In genomic region chr3:89219546-89219945, GRCm38 (mm10) we compare ENCODE assay signal across 18 mouse cellular contexts. TPM values are rescaled to one million over a fixed set of nuclear protein-coding genes. Genes with fewer than 3 reads are reported as not detected.
DNase-seq lines count a peak whose midpoint lies in the region; ATAC-seq and TF ChIP-seq lines count a peak whose summit lies in the region.
"Had no signal": no experiment of that assay in that cellular context is flagged by ENCODE, and none has a peak within 500 bp of the region (broad histone marks: within the 10 kb centered on the region; RNA-seq: fewer than 3 reads in every experiment).

No protein-coding gene starts in this region.

- H3K4me1 ChIP-seq in forebrain, embryonic 11.5 days (replicated peaks; ENCODE audit: control insufficient read depth, insufficient read depth, low read length): peaks cover 33% of the 10 kb centered on the region
- no peaks in the 10 kb centered on the region for H3K4me1 ChIP-seq in forebrain, postnatal 0 days (ENCODE audit: insufficient read depth)
- peaks cover 7% of the 10 kb centered on the region for H3K4me1 ChIP-seq in limb, embryonic 11.5 days (ENCODE audit: control insufficient read depth, insufficient read depth, low read length)
- peaks cover 35% of the 10 kb centered on the region for H3K4me1 ChIP-seq in limb, embryonic 10.5 days
- peaks cover 12% of the 10 kb centered on the region for H3K4me1 ChIP-seq in stomach, embryonic 16.5 days (ENCODE audit: control insufficient read depth, insufficient read depth, low read length)
- H3K4me1 ChIP-seq in stomach, postnatal 0 days (replicated peaks; ENCODE audit: control insufficient read depth, insufficient read depth): no peaks in the 10 kb centered on the region; the same call in 1 of the 2 replicates

- H3K36me3 ChIP-seq in forebrain, embryonic 11.5 days (ENCODE audit: control insufficient read depth, insufficient read depth, low read length): peaks cover 3% of the 10 kb centered on the region; the same call in 1 of the 2 replicates
- peaks cover 23% of the 10 kb centered on the region for H3K36me3 ChIP-seq in forebrain, postnatal 0 days (ENCODE audit: insufficient read depth)
- no peaks in the 10 kb centered on the region; the same call in 1 of the 2 replicates for H3K36me3 ChIP-seq in limb, embryonic 11.5 days (ENCODE audit: control insufficient read depth, insufficient read depth, low read length)
- H3K36me3 ChIP-seq in limb, embryonic 10.5 days: peaks cover 34% of the 10 kb centered on the region
- H3K36me3 ChIP-seq in stomach, embryonic 16.5 days (ENCODE audit: control insufficient read depth, insufficient read depth, low read length): no peaks in the 10 kb centered on the region
- H3K36me3 ChIP-seq in stomach, postnatal 0 days (ENCODE audit: control insufficient read depth, insufficient read depth, low read length): peaks cover 3% of the 10 kb centered on the region; the same call in 1 of the 2 replicates
- H3K36me3 ChIP-seq: intestine, embryonic 15.5 days had no signal

- no peak for DNase-seq in forebrain, embryonic 11.5 days (ENCODE audit: low spot score)
- DNase-seq in forebrain, postnatal 0 days: no peak
- no peak for DNase-seq in limb, embryonic 11.5 days (ENCODE audit: low spot score)
- DNase-seq in limb, embryonic 10.5 days (ENCODE audit: low spot score): no peak
- no peak for DNase-seq in stomach, postnatal 0 days (ENCODE audit: low spot score)
- no peak for DNase-seq in frontal cortex, postnatal 14 days (ENCODE audit: low spot score in 2 of 2)
- no peak for DNase-seq in testis, postnatal 14 days (ENCODE audit: low spot score)
- DNase-seq: adrenal gland, postnatal 14 days; B cell, adult 2 months; cerebellum, postnatal 36 days; gastrocnemius, postnatal 10 days; spleen, adult 18-20 months; thymus, adult 18-20 months had no signal

- H3K4me2 ChIP-seq in forebrain, embryonic 11.5 days (ENCODE audit: low read depth, low read length, severe bottlenecking): no peak overlapping the region
- H3K4me2 ChIP-seq in forebrain, postnatal 0 days (ENCODE audit: low read depth): no peak overlapping the region
- H3K4me2 ChIP-seq in limb, embryonic 11.5 days (ENCODE audit: low read depth, severe bottlenecking): no peak overlapping the region
- no peak overlapping the region for H3K4me2 ChIP-seq in stomach, embryonic 16.5 days (ENCODE audit: low read depth, low read length)
- no peak overlapping the region for H3K4me2 ChIP-seq in stomach, postnatal 0 days (replicated peaks; ENCODE audit: low read depth)
- H3K4me2 ChIP-seq: intestine, embryonic 15.5 days had no signal

- H3K27me3 ChIP-seq in forebrain, embryonic 11.5 days (ENCODE audit: control insufficient read depth, insufficient read depth, low read length): no peaks in the 10 kb centered on the region
- no peaks in the 10 kb centered on the region for H3K27me3 ChIP-seq in forebrain, postnatal 0 days (ENCODE audit: insufficient read depth, low read length)
- no peaks in the 10 kb centered on the region for H3K27me3 ChIP-seq in limb, embryonic 11.5 days (ENCODE audit: control insufficient read depth, insufficient read depth, low read length)
- H3K27me3 ChIP-seq in limb, embryonic 10.5 days (ENCODE audit: low read depth, poor library complexity, severe bottlenecking): peaks cover 1% of the 10 kb centered on the region; the same call in 1 of the 2 replicates
- H3K27me3 ChIP-seq in stomach, embryonic 16.5 days (ENCODE audit: control insufficient read depth, insufficient read depth, low read length): no peaks in the 10 kb centered on the region
- no peaks in the 10 kb centered on the region for H3K27me3 ChIP-seq in stomach, postnatal 0 days (ENCODE audit: control insufficient read depth, insufficient read depth, low read length)
- H3K27me3 ChIP-seq: intestine, embryonic 15.5 days had no signal

- no peaks in the 10 kb centered on the region for H3K9me3 ChIP-seq in forebrain, embryonic 11.5 days (ENCODE audit: control insufficient read depth, low read length)
- H3K9me3 ChIP-seq in forebrain, postnatal 0 days (ENCODE audit: low read length): no peaks in the 10 kb centered on the region
- no peaks in the 10 kb centered on the region for H3K9me3 ChIP-seq in limb, embryonic 11.5 days (ENCODE audit: control insufficient read depth, low read length)
- no peaks in the 10 kb centered on the region for H3K9me3 ChIP-seq in limb, embryonic 10.5 days (replicated peaks)
- H3K9me3 ChIP-seq in stomach, embryonic 16.5 days (replicated peaks; ENCODE audit: control insufficient read depth, low read length): no peaks in the 10 kb centered on the region
- no peaks in the 10 kb centered on the region for H3K9me3 ChIP-seq in stomach, postnatal 0 days (ENCODE audit: control insufficient read depth, low read length)
- H3K9me3 ChIP-seq: intestine, embryonic 15.5 days; megakaryocyte, embryonic 14.5 days had no signal

- TF ChIP-seq EP300 in stomach, postnatal 0 days (optimal IDR thresholded peaks at IDR 0.05): no peak

- peak overlapping the region; percentile 21 for H3K9ac ChIP-seq in forebrain, embryonic 11.5 days (ENCODE audit: low read length)
- no peak overlapping the region for H3K9ac ChIP-seq in forebrain, postnatal 0 days
- 0 out of 2 replicates have a peak overlapping the region, but pooled peaks have one; percentile 22 for H3K9ac ChIP-seq in limb, embryonic 11.5 days (ENCODE audit: low read length)
- peak overlapping the region; percentile 27; the same call in 1 of the 2 replicates for H3K9ac ChIP-seq in stomach, embryonic 16.5 days (ENCODE audit: low read length)
- H3K9ac ChIP-seq in stomach, postnatal 0 days (ENCODE audit: low read length): no peak overlapping the region
- H3K9ac ChIP-seq: intestine, embryonic 15.5 days; liver, embryonic 14.5 days had no signal

- no peak for TF ChIP-seq CTCF in forebrain, postnatal 0 days (IDR thresholded peaks at IDR 0.05; ENCODE audit: low read depth)
- TF ChIP-seq CTCF in stomach, postnatal 0 days (IDR thresholded peaks at IDR 0.05; ENCODE audit: low read depth): no peak

- WGBS in forebrain, embryonic 11.5 days: 46% methylated on average over 8 of the region's 8 CpGs
- WGBS in forebrain, postnatal 0 days: 50% methylated on average over 8 of the region's 8 CpGs
- WGBS in limb, embryonic 11.5 days: 37% methylated on average over 8 of the region's 8 CpGs
- 42% methylated on average over 8 of the region's 8 CpGs for WGBS in limb, embryonic 10.5 days
- WGBS in stomach, embryonic 16.5 days: 37% methylated on average over 8 of the region's 8 CpGs
- 39% methylated on average over 8 of the region's 8 CpGs for WGBS in stomach, postnatal 0 days

- H3K27ac ChIP-seq in forebrain, embryonic 11.5 days (ENCODE audit: low read depth, low read length): peak overlapping the region; percentile 37; the same call in 1 of the 2 replicates
- no peak overlapping the region; the same call in 1 of the 2 replicates for H3K27ac ChIP-seq in forebrain, postnatal 0 days (ENCODE audit: low read depth, low read length)
- no peak overlapping the region for H3K27ac ChIP-seq in limb, embryonic 11.5 days (replicated peaks; ENCODE audit: low read depth, low read length)
- no peak overlapping the region for H3K27ac ChIP-seq in limb, embryonic 10.5 days
- no peak overlapping the region for H3K27ac ChIP-seq in stomach, embryonic 16.5 days (ENCODE audit: low read length)
- H3K27ac ChIP-seq in stomach, postnatal 0 days (replicated peaks): no peak overlapping the region
- H3K27ac ChIP-seq: intestine, embryonic 15.5 days; liver, embryonic 14.5 days had no signal

- no peak overlapping the region for H3K4me3 ChIP-seq in forebrain, embryonic 11.5 days (ENCODE audit: low read depth, low read length)
- no peak overlapping the region for H3K4me3 ChIP-seq in forebrain, postnatal 0 days (ENCODE audit: low read depth, low read length)
- no peak overlapping the region for H3K4me3 ChIP-seq in limb, embryonic 11.5 days (ENCODE audit: low read depth, low read length)
- H3K4me3 ChIP-seq in limb, embryonic 10.5 days: no peak overlapping the region
- no peak overlapping the region for H3K4me3 ChIP-seq in stomach, embryonic 16.5 days (replicated peaks; ENCODE audit: low read length)
- no peak overlapping the region for H3K4me3 ChIP-seq in stomach, postnatal 0 days (ENCODE audit: low read depth, low read length)
- H3K4me3 ChIP-seq: erythroblast, embryonic 14.5 days; intestine, embryonic 15.5 days; megakaryocyte, embryonic 14.5 days had no signal

- ATAC-seq in forebrain, embryonic 11.5 days (replicated peaks; ENCODE audit: low FRiP score): no peak
- no peak for ATAC-seq in forebrain, postnatal 0 days
- no peak for ATAC-seq in limb, embryonic 11.5 days (ENCODE audit: insufficient number of reproducible peaks, low FRiP score, low TSS enrichment, low read depth)
- ATAC-seq in stomach, embryonic 16.5 days (ENCODE audit: insufficient read depth, low FRiP score): no peak
- no peak for ATAC-seq in stomach, postnatal 0 days (ENCODE audit: low FRiP score, low TSS enrichment)
- ATAC-seq: intestine, embryonic 15.5 days had no signal

RNA-seq across cellular contexts. Expression of gene Thbs3, which starts 4.6 kb away (rescaled TPM):
- polyA plus RNA-seq in forebrain, embryonic 11.5 days (2014; fragmentation: Nextera tagmentation; extraction: Ambion mirVana): 63.3 and 69.9 TPM in 2 replicates
- total RNA-seq in forebrain, postnatal 0 days (2014; rRNA removed): 53.6 and 74.1 TPM in 2 replicates
- 31.1 and 42.8 TPM in 2 replicates for polyA plus RNA-seq in forebrain, postnatal 0 days (2015; fragmentation: Nextera tagmentation; extraction: Ambion mirVana)
- 21.0 and 21.6 TPM in 2 replicates for polyA plus RNA-seq in limb, embryonic 11.5 days (2014; fragmentation: Nextera tagmentation; extraction: Ambion mirVana)
- 12.2 and 26.8 TPM in 2 replicates for polyA plus RNA-seq in limb, embryonic 10.5 days (2016; fragmentation: Nextera tagmentation; extraction: Ambion mirVana)
- polyA plus RNA-seq in stomach, embryonic 16.5 days (2015; fragmentation: Nextera tagmentation; extraction: Ambion mirVana): 38.8 and 45.2 TPM in 2 replicates
- 25.5 and 31.1 TPM in 2 replicates for polyA plus RNA-seq in stomach, postnatal 0 days (2015; fragmentation: Nextera tagmentation; extraction: Ambion mirVana)

RNA-seq across cellular contexts. Expression of gene Mtx1, which starts 7.3 kb away (rescaled TPM):
- 194 and 213 TPM in 2 replicates for polyA plus RNA-seq in forebrain, embryonic 11.5 days (2014; fragmentation: Nextera tagmentation; extraction: Ambion mirVana)
- total RNA-seq in forebrain, postnatal 0 days (2014; rRNA removed): 142 and 167 TPM in 2 replicates
- polyA plus RNA-seq in forebrain, postnatal 0 days (2015; fragmentation: Nextera tagmentation; extraction: Ambion mirVana): 199 and 212 TPM in 2 replicates
- polyA plus RNA-seq in limb, embryonic 11.5 days (2014; fragmentation: Nextera tagmentation; extraction: Ambion mirVana): 213 and 231 TPM in 2 replicates
- polyA plus RNA-seq in limb, embryonic 10.5 days (2016; fragmentation: Nextera tagmentation; extraction: Ambion mirVana): 250 and 265 TPM in 2 replicates
- 172 and 177 TPM in 2 replicates for polyA plus RNA-seq in stomach, embryonic 16.5 days (2015; fragmentation: Nextera tagmentation; extraction: Ambion mirVana)
- 129 and 133 TPM in 2 replicates for polyA plus RNA-seq in stomach, postnatal 0 days (2015; fragmentation: Nextera tagmentation; extraction: Ambion mirVana)

RNA-seq across cellular contexts. Expression of gene Muc1, which starts 9.3 kb away (rescaled TPM):
- 2.0 and 3.4 TPM in 2 replicates for polyA plus RNA-seq in forebrain, embryonic 11.5 days (2014; fragmentation: Nextera tagmentation; extraction: Ambion mirVana)
- total RNA-seq in forebrain, postnatal 0 days (2014; rRNA removed): 1.3 and 1.6 TPM in 2 replicates
- polyA plus RNA-seq in forebrain, postnatal 0 days (2015; fragmentation: Nextera tagmentation; extraction: Ambion mirVana): 0.27 and 0.35 TPM in 2 replicates
- polyA plus RNA-seq in limb, embryonic 11.5 days (2014; fragmentation: Nextera tagmentation; extraction: Ambion mirVana): 0.68 TPM in 1 of 2 replicates, not detected in the other
- polyA plus RNA-seq in limb, embryonic 10.5 days (2016; fragmentation: Nextera tagmentation; extraction: Ambion mirVana): 0.24 and 0.74 TPM in 2 replicates
- 112 and 164 TPM in 2 replicates for polyA plus RNA-seq in stomach, embryonic 16.5 days (2015; fragmentation: Nextera tagmentation; extraction: Ambion mirVana)
- 212 and 255 TPM in 2 replicates for polyA plus RNA-seq in stomach, postnatal 0 days (2015; fragmentation: Nextera tagmentation; extraction: Ambion mirVana)
- polyA plus RNA-seq: erythroblast, embryonic 14.5 days had no signal

RNA-seq across cellular contexts. Expression of gene Gba, which starts 16.8 kb away (rescaled TPM):
- polyA plus RNA-seq in forebrain, embryonic 11.5 days (2014; fragmentation: Nextera tagmentation; extraction: Ambion mirVana): 32.4 and 37.7 TPM in 2 replicates
- 46.9 and 51.1 TPM in 2 replicates for total RNA-seq in forebrain, postnatal 0 days (2014; rRNA removed)
- polyA plus RNA-seq in forebrain, postnatal 0 days (2015; fragmentation: Nextera tagmentation; extraction: Ambion mirVana): 40.4 and 41.7 TPM in 2 replicates
- polyA plus RNA-seq in limb, embryonic 11.5 days (2014; fragmentation: Nextera tagmentation; extraction: Ambion mirVana): 30.7 and 33.1 TPM in 2 replicates
- 34.8 and 34.9 TPM in 2 replicates for polyA plus RNA-seq in limb, embryonic 10.5 days (2016; fragmentation: Nextera tagmentation; extraction: Ambion mirVana)
- polyA plus RNA-seq in stomach, embryonic 16.5 days (2015; fragmentation: Nextera tagmentation; extraction: Ambion mirVana): 55.4 and 63.9 TPM in 2 replicates
- polyA plus RNA-seq in stomach, postnatal 0 days (2015; fragmentation: Nextera tagmentation; extraction: Ambion mirVana): 98.5 and 112 TPM in 2 replicates

RNA-seq across cellular contexts. Expression of gene Krtcap2, which starts 26.2 kb away (rescaled TPM):
- 237 and 252 TPM in 2 replicates for polyA plus RNA-seq in forebrain, embryonic 11.5 days (2014; fragmentation: Nextera tagmentation; extraction: Ambion mirVana)
- total RNA-seq in forebrain, postnatal 0 days (2014; rRNA removed): 67.0 and 68.1 TPM in 2 replicates
- polyA plus RNA-seq in forebrain, postnatal 0 days (2015; fragmentation: Nextera tagmentation; extraction: Ambion mirVana): 221 and 244 TPM in 2 replicates
- polyA plus RNA-seq in limb, embryonic 11.5 days (2014; fragmentation: Nextera tagmentation; extraction: Ambion mirVana): 272 and 295 TPM in 2 replicates
- polyA plus RNA-seq in limb, embryonic 10.5 days (2016; fragmentation: Nextera tagmentation; extraction: Ambion mirVana): 272 and 282 TPM in 2 replicates
- 318 and 325 TPM in 2 replicates for polyA plus RNA-seq in stomach, embryonic 16.5 days (2015; fragmentation: Nextera tagmentation; extraction: Ambion mirVana)
- 266 and 314 TPM in 2 replicates for polyA plus RNA-seq in stomach, postnatal 0 days (2015; fragmentation: Nextera tagmentation; extraction: Ambion mirVana)

Comparison
In these comparisons a context has a peak if more than half of its experiments do, and no peak if none do; other contexts are left out.
1. H3K9ac ChIP-seq: peak in forebrain, embryonic 11.5 days (single experiment), limb, embryonic 11.5 days (single experiment) and stomach, embryonic 16.5 days (single experiment); none in forebrain, postnatal 0 days (single experiment) and stomach, postnatal 0 days (single experiment).
2. RNA of gene Muc1, which starts 9.3 kb away (polyA plus RNA-seq): 212 to 255 TPM in stomach, postnatal 0 days and 112 to 164 TPM in stomach, embryonic 16.5 days; 2.0 to 3.4 TPM in forebrain, embryonic 11.5 days, 0.24 to 0.74 TPM in limb, embryonic 10.5 days, 0.68 TPM in limb, embryonic 11.5 days and 0.27 to 0.35 TPM in forebrain, postnatal 0 days; every median in the first group is over 10 times any median in the second.